Mouse (Mus musculus) liver, embryonic 11.5 days (tissue): ENCODE results near the gene Zbtb8os. TPM values are rescaled to one million over a fixed set of nuclear protein-coding genes. Genes with fewer than 3 reads are reported as not detected.
A peak's percentile ranks its signal among the peaks of the same experiment; 100 is the strongest.

Source experiments
- ATAC-seq: fragments of 200-750 bp; cut with Nextera tagmentation; replicated peaks from 2 replicates; pipeline ENCODE4 v1.8.0; 2017; ENCODE audit warnings: moderate number of reproducible peaks, mild to moderate bottlenecking, moderate TSS enrichment, moderate library complexity; ENCODE audit not compliant: low FRiP score
- DNase-seq: peaks from one replicate; pipeline ENCODE4 v3.0.0-alpha.2; 2017; ENCODE audit warnings: low spot score
- H3K27ac ChIP-seq: fragments of 300-500 bp; sonication (generic); 2 replicates; pipeline ENCODE4 v1.5.1; 2014; ENCODE audit warnings: mild to moderate bottlenecking, low read depth, low read length, control low read depth
- H3K27me3 ChIP-seq: fragments of 300-500 bp; sonication (generic); replicated peaks from 2 replicates; pipeline ENCODE4 v1.6.1; 2014; ENCODE audit warnings: low read length, mixed read lengths; ENCODE audit not compliant: control insufficient read depth, insufficient read depth
- H3K36me3 ChIP-seq: fragments of 300-500 bp; sonication (generic); 2 replicates; pipeline ENCODE4 v1.6.1; 2014; ENCODE audit warnings: mild to moderate bottlenecking, low read length, moderate library complexity, mixed read lengths; ENCODE audit not compliant: control insufficient read depth, insufficient read depth
- H3K4me1 ChIP-seq: fragments of 300-500 bp; sonication (generic); replicated peaks from 2 replicates; pipeline ENCODE4 v1.6.1; 2014; ENCODE audit warnings: low read length, mixed read lengths; ENCODE audit not compliant: control insufficient read depth, insufficient read depth
- H3K4me2 ChIP-seq: fragments of 300-500 bp; sonication (generic); 2 replicates; pipeline ENCODE4 v1.6.1; 2014; ENCODE audit warnings: mild to moderate bottlenecking, control low read depth, moderate library complexity
- H3K4me3 ChIP-seq: fragments of 300-500 bp; sonication (generic); 2 replicates; pipeline ENCODE4 v1.5.1; 2014; ENCODE audit warnings: low read depth, low read length, control low read depth
- H3K9ac ChIP-seq: fragments of 300-500 bp; sonication (generic); 2 replicates; pipeline ENCODE4 v1.6.1; 2014; ENCODE audit warnings: low read depth, low read length, control low read depth
- H3K9me3 ChIP-seq: fragments of 300-500 bp; sonication (generic); 2 replicates; pipeline ENCODE4 v1.6.1; 2016; ENCODE audit warnings: low read length, inconsistent platforms, mixed read lengths; ENCODE audit not compliant: control insufficient read depth
- WGBS: fragments of 180-500 bp; shearing (Covaris S2); extraction: QIAGEN DNeasy Blood & Tissue Kit; methylation state at CpG from one replicate; pipeline ENCODE4 v1.1.7; 2014; 5-methylcytosine and 5-hydroxymethylcytosine counted together
- polyA plus RNA-seq: library from polyadenylated mRNA; unstranded; fragments of >200 nt; fragmentation: Nextera tagmentation; extraction: Ambion mirVana; gene quantifications from 2 replicates; pipeline ENCODE4 v1.2.1, GENCODE M21; 2014

Gene Zbtb8os
- polyA plus RNA-seq, 1 experiment from 2014 or later, result 53.9 TPM

GRCm38 (mm10) chr4:129320876-129321275 is 14.6 kb upstream of the Zbtb8os start:
- Histone ChIP-seq H3K4me3 (no peak overlapping the region), H3K27me3 (no peaks in the 10 kb centered on the region), H3K9ac (no peak overlapping the region), H3K4me1 (no peaks in the 10 kb centered on the region; the same call in 1 of the 2 replicates), H3K4me2 (no peak overlapping the region), H3K9me3 (no peaks in the 10 kb centered on the region), H3K27ac (no peak overlapping the region), H3K36me3 (peaks cover 44% of the 10 kb centered on the region)
- no peak for ATAC-seq
- DNase-seq, result no peak
- WGBS, result 90% methylated on average over 1 of the region's 1 CpGs

- Histone ChIP-seq H3K4me2 (no peak overlapping the region), H3K9ac (no peak overlapping the region), H3K27me3 (no peaks in the 10 kb centered on the region), H3K4me3 (no peak overlapping the region), H3K36me3 (peaks cover 44% of the 10 kb centered on the region), H3K9me3 (no peaks in the 10 kb centered on the region), H3K27ac (no peak overlapping the region), H3K4me1 (no peaks in the 10 kb centered on the region; the same call in 1 of the 2 replicates)
- DNase-seq (no peak), ATAC-seq (no peak)
- WGBS, result 95% methylated on average over 5 of the region's 5 CpGs
Observed at GRCm38 (mm10) chr4:129322042-129322441, 13.5 kb upstream of the Zbtb8os start.

GRCm38 (mm10) chr4:129323491-129323890 is 12.0 kb upstream of the Zbtb8os start:
- Histone ChIP-seq H3K27ac (no peak overlapping the region), H3K9me3 (no peaks in the 10 kb centered on the region), H3K27me3 (no peaks in the 10 kb centered on the region), H3K9ac (no peak overlapping the region), H3K4me2 (no peak overlapping the region), H3K4me1 (no peaks in the 10 kb centered on the region; the same call in 1 of the 2 replicates), H3K4me3 (no peak overlapping the region), H3K36me3 (peaks cover 43% of the 10 kb centered on the region)
- 95% methylated on average over 1 of the region's 1 CpGs for WGBS
- no peak for ATAC-seq
- no peak for DNase-seq

GRCm38 (mm10) chr4:129324756-129325155 is 10.7 kb upstream of the Zbtb8os start:
- no peak for DNase-seq
- no peak overlapping the region for H3K4me2 ChIP-seq
- ATAC-seq, result no peak
- H3K36me3 ChIP-seq, result peaks cover 40% of the 10 kb centered on the region
- no peaks in the 10 kb centered on the region for H3K9me3 ChIP-seq
- no peaks in the 10 kb centered on the region for H3K27me3 ChIP-seq
- no peak overlapping the region for H3K9ac ChIP-seq
- 77% methylated on average over 1 of the region's 1 CpGs for WGBS
- H3K4me3 ChIP-seq, result no peak overlapping the region
- no peak overlapping the region for H3K27ac ChIP-seq
- H3K4me1 ChIP-seq, result no peaks in the 10 kb centered on the region; the same call in 1 of the 2 replicates

- no peak for DNase-seq
- Histone ChIP-seq H3K9ac (no peak overlapping the region), H3K27me3 (no peaks in the 10 kb centered on the region), H3K9me3 (no peaks in the 10 kb centered on the region), H3K4me3 (no peak overlapping the region), H3K4me1 (no peaks in the 10 kb centered on the region; the same call in 1 of the 2 replicates), H3K4me2 (no peak overlapping the region), H3K27ac (no peak overlapping the region), H3K36me3 (peaks cover 37% of the 10 kb centered on the region)
- no peak for ATAC-seq
- WGBS, result 69% methylated on average over 1 of the region's 1 CpGs
Observed at GRCm38 (mm10) chr4:129326191-129326590, 9.3 kb upstream of the Zbtb8os start.

GRCm38 (mm10) chr4:129332846-129333245 is 2.6 kb upstream of the Zbtb8os start:
- DNase-seq, result no peak
- 65% methylated on average over 1 of the region's 1 CpGs for WGBS
- H3K4me2 ChIP-seq, result peak overlapping the region; percentile 89
- ATAC-seq, result no peak
- no peaks in the 10 kb centered on the region for H3K27me3 ChIP-seq
- peaks cover 20% of the 10 kb centered on the region for H3K36me3 ChIP-seq
- peaks cover 32% of the 10 kb centered on the region for H3K4me1 ChIP-seq
- H3K4me3 ChIP-seq, result peak overlapping the region; percentile 97
- 0 out of 2 replicates have a peak overlapping the region, but pooled peaks have one; percentile 1 for H3K9ac ChIP-seq
- no peaks in the 10 kb centered on the region for H3K9me3 ChIP-seq
- no peak overlapping the region for H3K27ac ChIP-seq

- WGBS, result under 1% methylated on average over 62 of the region's 62 CpGs
- H3K9ac ChIP-seq, result peak overlapping the region; percentile 91
- H3K4me1 ChIP-seq, result peaks cover 47% of the 10 kb centered on the region
- peak; percentile 54 for ATAC-seq
- DNase-seq, result no peak
- no peaks in the 10 kb centered on the region for H3K27me3 ChIP-seq
- peak overlapping the region; percentile 93 for H3K27ac ChIP-seq
- peak overlapping the region; percentile 97 for H3K4me3 ChIP-seq
- peak overlapping the region; percentile 89 for H3K4me2 ChIP-seq
- H3K36me3 ChIP-seq, result peaks cover 11% of the 10 kb centered on the region; the same call in 1 of the 2 replicates
- no peaks in the 10 kb centered on the region for H3K9me3 ChIP-seq
Observed at GRCm38 (mm10) chr4:129334677-129335215, 749 bp upstream of the Zbtb8os start.

- no peak for DNase-seq
- peak overlapping the region; percentile 89 for H3K4me2 ChIP-seq
- H3K4me3 ChIP-seq, result peak overlapping the region; percentile 97
- ATAC-seq, result no peak
- H3K36me3 ChIP-seq, result peaks cover 6% of the 10 kb centered on the region; the same call in 1 of the 2 replicates
- H3K27me3 ChIP-seq, result no peaks in the 10 kb centered on the region
- H3K9me3 ChIP-seq, result no peaks in the 10 kb centered on the region
- peaks cover 53% of the 10 kb centered on the region for H3K4me1 ChIP-seq
- 45% methylated on average over 14 of the region's 14 CpGs for WGBS
- peak overlapping the region; percentile 98 for H3K27ac ChIP-seq
- peak overlapping the region; percentile 91 for H3K9ac ChIP-seq
Observed at GRCm38 (mm10) chr4:129336291-129336690, 796 bp downstream of the Zbtb8os start.

- 54% methylated on average over 3 of the region's 3 CpGs for WGBS
- no peak for DNase-seq
- Histone ChIP-seq H3K36me3 (peaks cover 16% of the 10 kb centered on the region), H3K4me2 (peak overlapping the region; percentile 31; the same call in 1 of the 2 replicates), H3K9ac (no peak overlapping the region), H3K4me3 (no peak overlapping the region), H3K9me3 (no peaks in the 10 kb centered on the region), H3K27ac (peak overlapping the region; percentile 78), H3K4me1 (peaks cover 31% of the 10 kb centered on the region), H3K27me3 (no peaks in the 10 kb centered on the region)
- peak; percentile 72 for ATAC-seq
Observed at GRCm38 (mm10) chr4:129339743-129340142, 4.2 kb downstream of the Zbtb8os start.
